1 mouse cellular context compared by ENCODE assay signal in the genomic region with DNA sequence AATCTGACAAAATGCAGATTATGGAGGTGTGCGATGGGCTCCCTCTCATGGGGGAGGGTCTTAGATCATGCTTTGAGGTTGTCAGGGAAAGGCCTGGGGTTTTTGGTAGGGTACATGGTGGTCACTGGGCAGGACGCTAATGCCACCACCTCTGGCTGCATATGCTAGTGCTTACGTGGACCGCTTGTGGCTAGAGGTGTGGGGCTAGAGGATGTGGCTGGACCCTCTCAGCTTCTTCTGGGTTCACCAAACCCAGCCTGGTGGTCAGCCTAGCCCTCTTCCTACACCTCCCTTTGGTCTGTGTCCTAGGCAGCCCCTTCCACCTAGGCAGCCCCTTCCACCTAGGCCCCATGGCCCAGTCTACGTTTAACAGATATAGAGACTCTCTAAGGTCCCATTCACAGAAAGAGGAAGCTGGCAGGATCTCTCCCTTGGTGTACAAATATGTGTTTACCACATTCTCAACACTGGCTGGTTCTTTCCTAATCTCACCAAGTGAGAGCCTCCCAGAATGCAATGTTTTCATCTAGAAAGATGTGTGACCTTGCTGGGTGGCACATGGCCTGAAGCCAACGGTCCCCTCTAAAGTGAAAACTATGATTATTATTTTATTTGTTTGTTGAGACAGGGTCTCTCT.
TF ChIP-seq lines count a peak whose summit lies in the region.

No protein-coding gene starts in this region.

TF ChIP-seq in MEL, 35 proteins besides CTCF, POLR2A, EP300 and RAD21:
- TF ChIP-seq NRF1 (IDR thresholded peaks at IDR 0.05; ENCODE audit: insufficient read depth, low read depth, low read length, poor library complexity, severe bottlenecking): no peak
- TF ChIP-seq KAT2A (conservative IDR thresholded peaks at IDR 0.05; ENCODE audit: low read depth, low read length): no peak
- TF ChIP-seq HCFC1 (IDR thresholded peaks at IDR 0.05; ENCODE audit: low read depth, low read length): no peak
- no peak for TF ChIP-seq UBTF (IDR thresholded peaks at IDR 0.05; ENCODE audit: borderline replicate concordance, insufficient read depth, low read depth, low read length)
- no peak for TF ChIP-seq MEF2A (IDR thresholded peaks at IDR 0.05; ENCODE audit: extremely low read depth, insufficient replicate concordance, low read depth, low read length, poor library complexity, severe bottlenecking)
- TF ChIP-seq JUND (IDR thresholded peaks at IDR 0.05; ENCODE audit: low read depth, low read length): no peak
- no peak for TF ChIP-seq ZNF384 (IDR thresholded peaks at IDR 0.05; ENCODE audit: low read depth, low read length)
- peak; percentile 76 for TF ChIP-seq MAX (IDR thresholded peaks at IDR 0.05; ENCODE audit: low read length)
- no peak for TF ChIP-seq USF2 (IDR thresholded peaks at IDR 0.05; ENCODE audit: borderline replicate concordance in 1 of 2, insufficient read depth in 1 of 2, low read depth in 1 of 2, low read length in 2 of 2)
- TF ChIP-seq GATA1 (IDR thresholded peaks at IDR 0.05; ENCODE audit: low read depth, low read length): peak; percentile 34; the same call in 1 of the 2 replicates
- TF ChIP-seq TBP (IDR thresholded peaks at IDR 0.05; ENCODE audit: low read depth, low read length): no peak
- no peak for TF ChIP-seq POLR2AphosphoS2 (IDR thresholded peaks at IDR 0.05; ENCODE audit: low read length)
- no peak; the same call in 1 of the 2 replicates for TF ChIP-seq TAL1 (IDR thresholded peaks at IDR 0.05; ENCODE audit: low read length)
- 0 out of 2 replicates have a peak, but pooled peaks have one; percentile 15 for TF ChIP-seq BHLHE40 (IDR thresholded peaks at IDR 0.05; ENCODE audit: borderline replicate concordance, low read depth, low read length)
- TF ChIP-seq MYC (IDR thresholded peaks at IDR 0.05; ENCODE audit: low read depth, low read length): peak; percentile 83
- TF ChIP-seq TCF12 (IDR thresholded peaks at IDR 0.05; ENCODE audit: low read depth, low read length): no peak; the same call in 1 of the 2 replicates
- 0 out of 2 replicates have a peak, but pooled peaks have one; percentile 47 for TF ChIP-seq ETS1 (IDR thresholded peaks at IDR 0.05; ENCODE audit: low read depth, low read length)
- TF ChIP-seq RCOR1 (IDR thresholded peaks at IDR 0.05; ENCODE audit: low read depth, low read length): peak; percentile 46; the same call in 1 of the 2 replicates
- no peak for TF ChIP-seq POLR2AphosphoS5 (IDR thresholded peaks at IDR 0.05; ENCODE audit: borderline replicate concordance, low read depth, low read length)
- no peak for TF ChIP-seq CHD2 (IDR thresholded peaks at IDR 0.05; ENCODE audit: low read length)
- no peak for TF ChIP-seq CHD1 (IDR thresholded peaks at IDR 0.05; ENCODE audit: low read depth, low read length)
- no peak for TF ChIP-seq E2F4 (IDR thresholded peaks at IDR 0.05; ENCODE audit: borderline replicate concordance, low read depth, low read length)
- TF ChIP-seq GABPA (IDR thresholded peaks at IDR 0.05; ENCODE audit: low read depth, low read length): no peak
- no peak for TF ChIP-seq USF1 (IDR thresholded peaks at IDR 0.05; ENCODE audit: low read depth, low read length)
- 0 out of 2 replicates have a peak, but pooled peaks have one; percentile 37 for TF ChIP-seq MAZ (IDR thresholded peaks at IDR 0.05; ENCODE audit: low read depth, low read length)
- TF ChIP-seq SMC3 (IDR thresholded peaks at IDR 0.05; ENCODE audit: low read depth, low read length): no peak
- no peak for TF ChIP-seq NELFE (IDR thresholded peaks at IDR 0.05; ENCODE audit: low read depth, low read length)
- peak; percentile 53 for TF ChIP-seq MXI1 (IDR thresholded peaks at IDR 0.05; ENCODE audit: low read depth, low read length)
- no peak for TF ChIP-seq MYB (IDR thresholded peaks at IDR 0.05; ENCODE audit: low read depth, low read length)
- no peak for TF ChIP-seq ZMIZ1 (IDR thresholded peaks at IDR 0.05; ENCODE audit: low read depth, low read length)
- TF ChIP-seq ELF1 (IDR thresholded peaks at IDR 0.05; ENCODE audit: low read depth, low read length): no peak
- TF ChIP-seq ZC3H11A (IDR thresholded peaks at IDR 0.05; ENCODE audit: low read depth, low read length): no peak
- no peak for TF ChIP-seq MAFK (IDR thresholded peaks at IDR 0.05; ENCODE audit: borderline replicate concordance, low read depth, low read length)
- no peak for TF ChIP-seq ZKSCAN1 (IDR thresholded peaks at IDR 0.05; ENCODE audit: low read depth, low read length)
- TF ChIP-seq SIN3A (IDR thresholded peaks at IDR 0.05; ENCODE audit: low read length): peak; percentile 74
